Mouse (Mus musculus): ENCODE measurements around the gene 1700084M14Rik.
"Not testable (repeated sequence)": the region's sequence is repeated elsewhere in the genome, so short reads cannot be mapped to it uniquely, and the experiment has no call there.

The 1700084M14Rik gene

DNA sequence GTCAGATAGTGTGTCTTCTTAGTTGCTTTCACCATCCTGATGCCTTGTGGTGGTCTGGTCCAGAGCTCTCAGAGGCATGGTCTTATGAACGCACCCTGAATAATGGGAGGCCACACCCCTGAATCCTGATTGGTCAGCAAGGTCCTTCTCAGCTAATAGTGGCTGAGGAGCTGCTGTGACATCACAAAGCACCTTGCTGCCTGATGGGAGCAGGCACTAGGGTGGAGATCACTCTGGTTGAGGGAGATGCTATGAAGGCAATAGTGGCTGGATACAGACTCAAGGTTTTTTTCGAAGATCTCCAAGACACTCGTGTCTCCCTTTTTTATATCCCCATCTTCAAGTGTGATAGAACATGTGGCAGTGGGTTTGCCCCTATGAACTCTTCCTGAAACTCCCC lies at the start of gene 1700084M14Rik:
TSS of gene 1700084M14Rik (minus strand) at position 101 of the 400 bp plus-strand sequence.
- not testable (repeated sequence) for DNase-seq
